Mouse (Mus musculus): ENCODE measurements around the gene Atp6v0c.

DNA sequence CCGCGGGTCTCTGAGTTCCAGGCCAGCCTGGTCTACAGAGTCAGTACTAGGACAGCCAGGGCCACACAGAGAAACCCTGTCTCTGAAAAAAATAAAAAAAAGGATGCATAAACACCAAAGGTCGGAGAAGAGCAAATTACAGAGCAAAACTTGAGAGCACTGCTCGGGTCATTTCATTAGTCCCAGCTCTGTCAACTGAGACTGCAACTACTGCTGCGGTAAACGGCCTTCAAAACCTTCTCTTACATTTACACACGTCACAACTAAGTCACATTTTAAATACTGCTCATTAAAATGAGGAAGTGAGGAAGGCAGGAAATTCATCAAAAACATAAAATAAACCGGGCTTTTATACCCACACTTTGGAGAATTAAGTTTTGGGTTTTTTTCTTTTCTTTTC, 23.3 kb upstream of the Atp6v0c start:
- TF ChIP-seq CTCF (IDR thresholded peaks at IDR 0.05; ENCODE audit: borderline replicate concordance, insufficient read depth, low read depth, low read length) (no peak), POLR2A (IDR thresholded peaks at IDR 0.05; ENCODE audit: borderline replicate concordance, insufficient read depth, low read length) (no peak)

Data from cerebellum, adult 2 months (tissue).